Mouse (Mus musculus) ES-Bruce4 (cell line): ENCODE measurements around the gene Gm3336. TPM values are rescaled to one million over a fixed set of nuclear protein-coding genes. Genes with fewer than 3 reads are reported as not detected.
A peak's percentile ranks its signal among the peaks of the same experiment; 100 is the strongest.

Experiments used
- H3K27ac ChIP-seq: 2 replicates; pipeline ENCODE4 v1.5.1; 2012; ENCODE audit warnings: low read length, inconsistent platforms; ENCODE audit not compliant: insufficient read depth
- H3K27me3 ChIP-seq: 2 replicates; pipeline ENCODE4 v1.6.1; 2012; ENCODE audit warnings: mild to moderate bottlenecking, low read length, inconsistent platforms; ENCODE audit not compliant: control insufficient read depth, poor library complexity, insufficient read depth, severe bottlenecking
- H3K36me3 ChIP-seq: 2 replicates; pipeline ENCODE4 v1.6.1; 2012; ENCODE audit warnings: inconsistent platforms, mild to moderate bottlenecking, low read length, moderate library complexity; ENCODE audit not compliant: control insufficient read depth, poor library complexity, insufficient read depth, severe bottlenecking
- H3K4me1 ChIP-seq: one replicate; pipeline ENCODE4 v1.8.1; 2011; ENCODE audit warnings: low read length; ENCODE audit not compliant: control insufficient read depth, insufficient read depth
- H3K4me3 ChIP-seq: 2 replicates; pipeline ENCODE4 v1.5.1; 2011; ENCODE audit warnings: low read depth, mild to moderate bottlenecking, low read length
- H3K9ac ChIP-seq: 2 replicates; pipeline ENCODE4 v1.6.1; 2012; ENCODE audit warnings: low read depth, mild to moderate bottlenecking, inconsistent platforms; ENCODE audit not compliant: poor library complexity, severe bottlenecking
- H3K9me3 ChIP-seq: replicated peaks from 2 replicates; pipeline ENCODE4 v1.6.1; 2012; ENCODE audit warnings: mild to moderate bottlenecking, low read length, inconsistent platforms; ENCODE audit not compliant: control insufficient read depth, poor library complexity, insufficient read depth, severe bottlenecking
- CTCF ChIP-seq: IDR thresholded peaks from one replicate; pipeline ENCODE4 v1.8.1; 2011; ENCODE audit warnings: low read depth, low read length
- EP300 ChIP-seq: IDR thresholded peaks from 2 replicates; pipeline ENCODE4 v1.6.1; 2011; ENCODE audit warnings: low read depth, low read length; ENCODE audit not compliant: insufficient read depth
- POLR2A ChIP-seq: IDR thresholded peaks from one replicate; pipeline ENCODE4 v1.8.1; 2011; ENCODE audit warnings: low read length; ENCODE audit not compliant: insufficient read depth
- polyA plus RNA-seq: library from polyadenylated mRNA; stranded (reverse); fragments of >200 nt; gene quantifications from 2 replicates; pipeline ENCODE4 v1.2.4, GENCODE M21; 2011; ENCODE audit warnings: low read depth; ENCODE audit not compliant: missing spikeins, insufficient read depth, insufficient read length

Gene Gm3336
- polyA plus RNA-seq, 1 experiment: 2.5 TPM

DNA sequence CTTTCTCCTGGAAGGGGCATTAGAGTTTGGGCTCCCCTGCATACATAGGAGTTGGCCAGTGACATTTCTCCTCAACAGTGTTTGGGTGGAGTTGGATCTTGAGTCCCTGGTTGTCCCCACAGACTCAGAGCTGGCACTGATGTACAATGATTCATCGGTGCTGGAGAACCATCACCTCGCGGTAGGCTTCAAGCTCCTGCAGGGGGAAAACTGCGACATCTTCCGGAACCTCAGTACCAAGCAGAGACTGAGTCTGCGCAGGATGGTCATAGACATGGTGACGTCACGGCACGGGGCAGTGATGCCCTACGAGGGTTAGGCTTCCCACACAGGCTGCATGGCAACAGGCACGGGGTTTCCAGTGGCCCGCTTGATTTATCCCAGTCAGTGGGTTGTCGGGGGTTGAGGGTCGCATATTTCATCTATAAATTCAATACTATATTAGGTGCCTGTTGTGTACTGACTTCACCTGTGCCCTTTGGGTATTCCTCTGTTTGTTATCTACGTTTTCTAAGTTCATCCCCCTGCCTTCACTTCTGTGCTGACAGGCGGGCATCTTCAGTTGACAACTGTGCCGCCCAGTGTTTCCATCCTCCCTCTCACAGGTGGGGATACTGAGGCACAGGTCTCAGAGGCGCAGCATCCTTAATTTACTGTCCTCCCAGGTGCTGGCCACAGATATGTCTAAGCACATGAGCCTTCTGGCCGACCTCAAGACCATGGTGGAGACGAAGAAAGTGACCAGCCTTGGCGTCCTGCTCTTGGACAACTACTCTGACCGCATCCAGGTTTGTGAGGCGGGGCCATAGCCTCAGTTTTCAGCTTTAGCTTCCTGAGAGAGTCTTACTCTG lies 30.1 kb downstream of the Gm3336 start:
- H3K27me3 ChIP-seq: no peaks in the 10 kb centered on the region
- TF ChIP-seq EP300 (no peak), CTCF (no peak), POLR2A (no peak)
- H3K36me3 ChIP-seq: no peaks in the 10 kb centered on the region
- no peaks in the 10 kb centered on the region for H3K9me3 ChIP-seq
- peak overlapping the region; percentile 1; the same call in 1 of the 2 replicates for H3K4me3 ChIP-seq
- H3K4me1 ChIP-seq: no peaks in the 10 kb centered on the region
- no peak overlapping the region for H3K27ac ChIP-seq
- no peak overlapping the region for H3K9ac ChIP-seq

DNA sequence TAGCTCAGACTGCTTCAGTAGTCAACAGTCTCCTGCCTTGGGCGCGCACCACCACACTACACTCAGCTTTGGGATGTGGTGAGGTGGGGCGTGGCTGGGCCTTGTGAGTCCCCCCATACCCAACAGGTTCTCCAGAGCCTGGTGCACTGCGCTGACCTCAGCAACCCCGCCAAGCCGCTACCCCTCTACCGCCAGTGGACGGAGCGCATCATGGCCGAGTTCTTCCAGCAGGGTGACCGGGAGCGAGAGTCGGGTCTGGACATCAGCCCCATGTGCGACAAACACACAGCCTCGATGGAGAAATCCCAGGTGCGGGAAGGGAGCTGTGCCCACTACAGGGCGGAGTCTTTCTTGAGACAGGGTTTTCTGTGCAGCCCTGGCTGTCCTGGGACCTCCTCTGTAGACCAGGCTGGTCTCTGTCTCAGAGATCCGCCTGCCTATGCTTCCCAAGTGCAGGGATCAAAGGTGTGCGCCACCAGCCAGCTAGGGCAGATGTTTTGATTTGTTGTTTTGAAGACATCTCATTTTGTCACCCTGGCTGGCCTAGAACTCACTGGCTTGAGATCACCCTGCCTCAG lies 30.8 kb downstream of the Gm3336 start:
- Histone ChIP-seq H3K9me3 (no peaks in the 10 kb centered on the region), H3K36me3 (no peaks in the 10 kb centered on the region), H3K4me1 (no peaks in the 10 kb centered on the region), H3K4me3 (peak overlapping the region; percentile 1), H3K27me3 (no peaks in the 10 kb centered on the region), H3K27ac (no peak overlapping the region), H3K9ac (no peak overlapping the region)
- TF ChIP-seq POLR2A: no peak
- no peak for TF ChIP-seq CTCF
- TF ChIP-seq EP300: no peak

DNA sequence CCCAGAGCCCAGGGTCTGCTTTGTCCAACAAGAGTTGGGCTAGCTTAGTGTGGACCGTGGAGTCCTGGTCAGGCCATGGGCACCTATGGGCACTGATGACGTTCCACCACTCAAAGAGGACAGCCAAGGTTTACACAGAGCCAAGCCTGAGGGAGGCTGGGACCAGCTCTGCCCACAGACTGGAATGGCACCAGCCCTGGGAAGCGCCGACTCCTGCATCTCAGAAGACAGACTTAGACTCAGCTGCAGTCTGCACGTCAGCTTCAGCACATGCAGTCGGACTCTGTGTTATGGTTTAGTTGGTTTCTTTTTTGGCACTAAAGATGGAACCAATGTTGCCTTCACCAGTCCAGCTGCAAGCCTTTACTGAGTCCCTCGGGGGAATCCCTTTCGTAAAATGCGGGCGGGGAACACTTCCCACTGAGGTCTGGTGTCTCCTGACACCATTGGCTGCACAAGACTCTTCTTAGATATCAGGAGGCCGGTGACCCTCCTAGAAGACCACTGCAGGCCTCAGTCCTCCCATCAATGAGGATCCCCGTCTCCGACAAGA lies 31.9 kb downstream of the Gm3336 start:
- TF ChIP-seq CTCF: no peak
- TF ChIP-seq POLR2A: no peak
- no peak for TF ChIP-seq EP300
- no peaks in the 10 kb centered on the region for H3K9me3 ChIP-seq
- no peak overlapping the region for H3K9ac ChIP-seq
- H3K27me3 ChIP-seq: no peaks in the 10 kb centered on the region
- no peaks in the 10 kb centered on the region for H3K36me3 ChIP-seq
- no peaks in the 10 kb centered on the region for H3K4me1 ChIP-seq
- no peak overlapping the region for H3K27ac ChIP-seq
- H3K4me3 ChIP-seq: no peak overlapping the region

DNA sequence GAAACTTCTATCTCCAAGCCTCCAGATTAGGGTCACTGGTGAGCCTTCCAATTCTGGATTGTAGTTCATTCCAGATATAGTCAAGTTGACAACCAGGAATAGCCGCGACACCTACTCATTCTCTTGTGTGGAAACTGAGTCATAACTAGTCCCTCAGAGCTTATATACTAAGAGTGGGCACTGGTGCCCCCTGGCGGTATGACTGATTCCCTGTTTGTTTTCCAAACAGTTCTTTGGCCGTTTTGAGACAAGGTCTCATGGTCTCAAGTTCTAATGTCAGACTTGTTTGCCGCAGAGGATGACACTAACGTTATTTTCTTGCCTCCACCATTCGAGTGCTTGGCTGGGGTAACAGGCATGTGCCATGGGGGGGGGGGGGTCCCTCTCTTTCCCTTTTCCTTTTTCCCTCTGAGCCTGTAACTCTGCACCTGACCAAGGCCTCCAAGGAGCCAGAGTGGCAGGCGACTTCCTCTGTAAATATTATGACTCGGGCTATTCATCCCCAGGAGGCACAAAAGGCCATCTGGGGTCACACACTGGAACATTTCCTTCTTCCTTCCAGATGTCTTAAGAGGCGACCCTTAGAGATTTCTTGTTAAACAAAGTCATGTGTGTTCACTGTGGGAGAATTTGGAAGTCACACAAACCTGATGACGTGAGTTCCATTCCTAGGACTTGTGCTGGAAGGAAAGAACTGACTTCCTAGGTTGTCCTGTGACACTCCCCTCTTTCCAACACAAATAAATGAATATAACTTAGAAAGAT lies 33.8 kb downstream of the Gm3336 start:
- Histone ChIP-seq H3K4me3 (no peak overlapping the region), H3K4me1 (peaks cover 3% of the 10 kb centered on the region), H3K27ac (no peak overlapping the region), H3K9ac (no peak overlapping the region), H3K9me3 (no peaks in the 10 kb centered on the region), H3K36me3 (peaks cover 4% of the 10 kb centered on the region; the same call in 1 of the 2 replicates), H3K27me3 (no peaks in the 10 kb centered on the region)
- no peak for TF ChIP-seq POLR2A
- peak; percentile 9 for TF ChIP-seq CTCF

DNA sequence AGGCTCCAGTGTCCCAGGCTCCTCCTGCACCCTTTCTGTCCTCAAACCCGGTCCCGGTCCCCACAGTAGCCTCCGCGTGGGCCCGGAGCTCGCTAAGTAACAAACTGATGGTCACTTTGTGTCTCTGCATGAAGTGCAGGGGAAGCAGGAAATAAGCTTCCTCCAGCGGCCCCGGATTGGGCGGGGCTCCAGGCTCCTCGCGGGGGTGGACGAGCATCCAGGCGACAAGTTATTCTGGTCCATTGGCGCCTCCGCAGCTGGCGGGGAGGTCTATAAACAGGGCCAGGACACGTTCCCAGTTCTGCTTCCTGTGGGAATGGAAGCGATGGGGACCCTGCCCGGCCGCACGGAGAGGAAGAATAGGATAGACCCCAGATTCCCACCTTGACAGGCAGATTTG lies 34.8 kb downstream of the Gm3336 start:
- Histone ChIP-seq H3K4me1 (peaks cover 3% of the 10 kb centered on the region), H3K36me3 (peaks cover 4% of the 10 kb centered on the region; the same call in 1 of the 2 replicates), H3K27ac (peak overlapping the region; percentile 3; the same call in 1 of the 2 replicates), H3K27me3 (no peaks in the 10 kb centered on the region), H3K9me3 (no peaks in the 10 kb centered on the region), H3K9ac (peak overlapping the region; percentile 50), H3K4me3 (peak overlapping the region; percentile 41)
- no peak for TF ChIP-seq POLR2A
- no peak for TF ChIP-seq EP300
- no peak for TF ChIP-seq CTCF
